Mouse (Mus musculus) intestine, embryonic 16.5 days (tissue): ENCODE measurements around the gene Mfsd14a. TPM values are rescaled to one million over a fixed set of nuclear protein-coding genes. Genes with fewer than 3 reads are reported as not detected.

Experiments
- ATAC-seq: fragments of 200-750 bp; cut with Nextera tagmentation; 2 replicates; pipeline ENCODE4 v1.8.0; 2017; ENCODE audit warnings: moderate TSS enrichment, moderate library complexity
- H3K27ac ChIP-seq: fragments of 300-500 bp; sonication (generic); 2 replicates; pipeline ENCODE4 v1.5.1; 2014; ENCODE audit warnings: mild to moderate bottlenecking, low read length
- H3K27me3 ChIP-seq: fragments of 300-500 bp; sonication (generic); replicated peaks from 2 replicates; pipeline ENCODE4 v1.6.1; 2014; ENCODE audit warnings: low read length, control low read depth, mixed read lengths; ENCODE audit not compliant: control insufficient read depth, insufficient read depth
- H3K36me3 ChIP-seq: fragments of 300-500 bp; sonication (generic); 2 replicates; pipeline ENCODE4 v1.6.1; 2014; ENCODE audit warnings: low read length, control low read depth; ENCODE audit not compliant: control insufficient read depth, insufficient read depth
- H3K4me1 ChIP-seq: fragments of 300-500 bp; sonication (generic); 2 replicates; pipeline ENCODE4 v1.6.1; 2014; ENCODE audit warnings: low read length, control low read depth, mixed read lengths; ENCODE audit not compliant: control insufficient read depth, insufficient read depth
- H3K4me2 ChIP-seq: fragments of 300-500 bp; sonication (generic); 2 replicates; pipeline ENCODE4 v1.6.1; 2014; ENCODE audit warnings: low read depth, low read length, control low read depth
- H3K4me3 ChIP-seq: fragments of 300-500 bp; sonication (generic); 2 replicates; pipeline ENCODE4 v1.5.1; 2014; ENCODE audit warnings: mild to moderate bottlenecking, low read length
- H3K9ac ChIP-seq: fragments of 300-500 bp; sonication (generic); 2 replicates; pipeline ENCODE4 v1.6.1; 2014; ENCODE audit warnings: low read depth, low read length
- H3K9me3 ChIP-seq: fragments of 300-500 bp; sonication (generic); 2 replicates; pipeline ENCODE4 v1.6.1; 2016; ENCODE audit warnings: low read length, control low read depth; ENCODE audit not compliant: control insufficient read depth
- WGBS: fragments of 180-500 bp; shearing (Covaris S2); extraction: QIAGEN DNeasy Blood & Tissue Kit; methylation state at CpG from one replicate; pipeline ENCODE4 v1.1.7; 2014; 5-methylcytosine and 5-hydroxymethylcytosine counted together
- polyA plus RNA-seq: library from polyadenylated mRNA; unstranded; fragments of >200 nt; fragmentation: Nextera tagmentation; extraction: Ambion mirVana; gene quantifications from 2 replicates; pipeline ENCODE4 v1.2.1, GENCODE M21; 2015

Gene Mfsd14a
- polyA plus RNA-seq, 1 experiment from 2014 or later, result 81.3 TPM

- no peaks in the 10 kb centered on the region for H3K4me1 ChIP-seq
- no peak overlapping the region for H3K9ac ChIP-seq
- WGBS, result 94% methylated on average over 7 of the region's 7 CpGs
- no peaks in the 10 kb centered on the region for H3K9me3 ChIP-seq
- no peaks in the 10 kb centered on the region; the same call in 1 of the 2 replicates for H3K36me3 ChIP-seq
- H3K27me3 ChIP-seq, result no peaks in the 10 kb centered on the region
- peak; percentile 60; the same call in 1 of the 2 replicates for ATAC-seq
- no peak overlapping the region for H3K4me2 ChIP-seq
- no peak overlapping the region for H3K27ac ChIP-seq
- no peak overlapping the region for H3K4me3 ChIP-seq
Observed at GRCm38 (mm10) chr3:116620636-116621370, 41.7 kb downstream of the Mfsd14a start.

GRCm38 (mm10) chr3:116618855-116619254, 43.6 kb downstream of the Mfsd14a start:
- no peak overlapping the region for H3K27ac ChIP-seq
- no peak overlapping the region for H3K9ac ChIP-seq
- H3K36me3 ChIP-seq, result no peaks in the 10 kb centered on the region; the same call in 1 of the 2 replicates
- WGBS, result 74% methylated on average over 6 of the region's 6 CpGs
- no peaks in the 10 kb centered on the region for H3K4me1 ChIP-seq
- no peak for ATAC-seq
- no peaks in the 10 kb centered on the region for H3K27me3 ChIP-seq
- no peak overlapping the region for H3K4me2 ChIP-seq
- no peak overlapping the region for H3K4me3 ChIP-seq
- no peaks in the 10 kb centered on the region for H3K9me3 ChIP-seq

GRCm38 (mm10) chr3:116615318-116616068, 47.0 kb downstream of the Mfsd14a start:
- Histone ChIP-seq H3K9ac (no peak overlapping the region), H3K4me1 (no peaks in the 10 kb centered on the region), H3K27ac (no peak overlapping the region), H3K36me3 (no peaks in the 10 kb centered on the region; the same call in 1 of the 2 replicates), H3K4me2 (no peak overlapping the region), H3K9me3 (no peaks in the 10 kb centered on the region), H3K4me3 (no peak overlapping the region), H3K27me3 (no peaks in the 10 kb centered on the region)
- ATAC-seq, result no peak
- WGBS, result 85% methylated on average over 8 of the region's 8 CpGs

DNA sequence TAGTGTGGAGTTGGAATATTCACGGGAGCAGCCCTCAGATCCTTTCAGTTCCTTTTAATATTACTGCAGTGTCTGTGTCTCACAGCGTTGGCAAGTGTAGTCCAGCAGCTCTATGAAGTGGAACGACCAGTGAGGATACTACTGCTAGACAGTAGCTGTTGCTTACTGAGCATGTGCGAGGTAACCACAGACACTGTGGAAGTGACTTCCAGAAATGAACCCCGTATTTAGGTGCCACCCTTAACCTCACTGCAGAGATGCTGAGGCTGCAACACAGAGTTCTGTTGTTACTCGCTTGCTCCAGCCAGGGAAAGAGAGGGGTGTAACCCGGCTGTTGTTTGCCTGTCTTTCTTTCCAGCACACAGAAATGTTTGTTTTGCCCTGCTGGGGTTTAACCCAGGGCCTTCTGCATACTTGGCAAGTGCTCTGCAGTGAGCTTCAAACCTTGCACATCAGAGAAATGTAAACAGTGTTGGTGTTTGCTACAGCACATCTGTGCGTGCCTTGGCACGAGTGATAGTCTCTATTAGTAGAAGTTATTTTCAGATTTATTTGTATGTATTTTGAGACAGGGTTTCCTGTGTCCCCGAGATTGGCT, 48.1 kb downstream of the Mfsd14a start, which contains the start of gene Trmt13:
Gene Trmt13, minus strand, starts transcription at position 293 of the 598 bp plus-strand sequence.
- H3K4me2 ChIP-seq, result no peak within 1 kb of the TSS
- no peaks in the 10 kb centered on the region for H3K4me1 ChIP-seq
- H3K4me3 ChIP-seq, result no peak within 1 kb of the TSS
- no peak within 1 kb of the TSS for H3K9ac ChIP-seq
- H3K27me3 ChIP-seq, result no peaks in the 10 kb centered on the region
- 60% methylated on average over 10 of the region's 10 CpGs for WGBS
- peak; percentile 68 for ATAC-seq
- H3K9me3 ChIP-seq, result no peaks in the 10 kb centered on the region
- H3K27ac ChIP-seq, result no peak within 1 kb of the TSS
- no peaks in the 10 kb centered on the region; the same call in 1 of the 2 replicates for H3K36me3 ChIP-seq

GRCm38 (mm10) chr3:116604570-116604969, 57.9 kb downstream of the Mfsd14a start:
- Histone ChIP-seq H3K9me3 (no peaks in the 10 kb centered on the region), H3K4me3 (no peak overlapping the region), H3K4me1 (no peaks in the 10 kb centered on the region), H3K27me3 (no peaks in the 10 kb centered on the region), H3K9ac (no peak overlapping the region), H3K27ac (no peak overlapping the region), H3K4me2 (no peak overlapping the region), H3K36me3 (no peaks in the 10 kb centered on the region)
- ATAC-seq, result no peak
- WGBS, result 81% methylated on average over 9 of the region's 9 CpGs

- no peaks in the 10 kb centered on the region for H3K9me3 ChIP-seq
- H3K36me3 ChIP-seq, result no peaks in the 10 kb centered on the region
- H3K9ac ChIP-seq, result no peak overlapping the region
- WGBS, result 92% methylated on average over 5 of the region's 5 CpGs
- H3K27me3 ChIP-seq, result no peaks in the 10 kb centered on the region
- H3K4me3 ChIP-seq, result no peak overlapping the region
- ATAC-seq, result no peak
- H3K4me2 ChIP-seq, result no peak overlapping the region
- H3K4me1 ChIP-seq, result no peaks in the 10 kb centered on the region
- no peak overlapping the region for H3K27ac ChIP-seq
Observed at GRCm38 (mm10) chr3:116601781-116602180, 60.7 kb downstream of the Mfsd14a start.

- no peak for ATAC-seq
- H3K36me3 ChIP-seq, result no peaks in the 10 kb centered on the region
- H3K27ac ChIP-seq, result no peak overlapping the region
- H3K27me3 ChIP-seq, result no peaks in the 10 kb centered on the region
- 87% methylated on average over 5 of the region's 5 CpGs for WGBS
- no peak overlapping the region for H3K4me3 ChIP-seq
- no peak overlapping the region for H3K4me2 ChIP-seq
- no peaks in the 10 kb centered on the region for H3K9me3 ChIP-seq
- H3K4me1 ChIP-seq, result no peaks in the 10 kb centered on the region
- no peak overlapping the region for H3K9ac ChIP-seq
Observed at GRCm38 (mm10) chr3:116601005-116601404, 61.5 kb downstream of the Mfsd14a start.

DNA sequence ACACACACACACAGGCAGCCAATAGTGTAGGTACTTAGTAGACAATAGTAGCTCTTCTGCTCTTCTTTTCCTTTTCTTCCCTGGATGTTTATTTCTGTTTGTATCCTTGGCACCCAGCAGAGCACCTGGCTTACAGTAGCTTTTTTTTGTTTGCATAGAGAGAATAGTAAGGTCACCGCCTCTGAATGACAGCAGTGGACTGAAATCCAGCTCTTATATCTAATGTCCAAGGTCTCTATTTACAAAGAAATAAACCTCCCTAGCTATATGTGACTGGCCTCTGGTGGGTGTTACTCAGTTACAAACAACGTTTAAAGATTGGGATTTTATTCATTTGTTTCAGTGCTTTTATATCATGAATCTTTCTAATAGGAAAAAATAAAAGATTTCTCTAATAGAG, 62.8 kb downstream of the Mfsd14a start:
- Histone ChIP-seq H3K4me3 (no peak overlapping the region), H3K9ac (no peak overlapping the region), H3K27me3 (no peaks in the 10 kb centered on the region), H3K36me3 (no peaks in the 10 kb centered on the region), H3K4me2 (no peak overlapping the region), H3K27ac (no peak overlapping the region), H3K4me1 (no peaks in the 10 kb centered on the region), H3K9me3 (no peaks in the 10 kb centered on the region)
- 54% methylated on average over 2 of the region's 2 CpGs for WGBS
- ATAC-seq, result peak; percentile 56; the same call in 1 of the 2 replicates

GRCm38 (mm10) chr3:116595603-116595991, 66.9 kb downstream of the Mfsd14a start:
- peak overlapping the region; percentile 94 for H3K4me3 ChIP-seq
- WGBS, result 6% methylated on average over 10 of the region's 10 CpGs
- no peak overlapping the region for H3K27ac ChIP-seq

More at GRCm38 (mm10) chr3:116595603-116595991, 66.9 kb downstream of the Mfsd14a start:
- no peaks in the 10 kb centered on the region; the same call in 1 of the 2 replicates for H3K4me1 ChIP-seq
- H3K9me3 ChIP-seq, result no peaks in the 10 kb centered on the region
- H3K36me3 ChIP-seq, result 0 out of 2 replicates have a peak, but pooled peaks cover 5% of the 10 kb centered on the region
- no peak for ATAC-seq
- no peaks in the 10 kb centered on the region for H3K27me3 ChIP-seq
- peak overlapping the region; percentile 53 for H3K4me2 ChIP-seq
- peak overlapping the region; percentile 90 for H3K9ac ChIP-seq
